Mouse (Mus musculus) frontal cortex, postnatal 36 days (tissue): Measurements from ENCODE around the gene Agtpbp1.

Source experiments
- DNase-seq, 2 experiments: peaks; one replicate each; pipeline ENCODE4 v3.0.0; 2022; ENCODE audit warnings: low spot score in 2 of 2

The Agtpbp1 gene

DNA sequence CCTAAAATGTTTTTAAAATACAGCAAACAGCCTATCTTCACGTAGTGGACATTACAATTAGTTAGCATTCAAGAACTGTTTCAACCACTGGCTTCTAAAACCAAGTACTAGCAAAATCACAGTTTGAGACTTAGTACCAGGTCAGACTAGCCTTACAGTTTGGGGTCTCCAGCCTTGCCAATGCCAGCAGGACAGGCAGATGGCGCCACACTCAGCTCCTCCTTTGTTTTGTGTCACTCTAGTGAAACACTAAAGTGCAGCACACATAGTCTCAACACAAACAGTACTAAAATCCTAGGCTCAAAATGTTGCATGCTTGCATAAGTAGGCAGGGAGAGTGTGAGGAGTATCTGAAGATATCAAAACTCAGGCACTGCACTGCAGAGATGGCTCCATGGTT, 53.8 kb downstream of the Agtpbp1 start:
- no peak for DNase-seq

- DNase-seq, result no peak
Measured at GRCm38 (mm10) chr13:59530491-59530890, 54.5 kb downstream of the Agtpbp1 start.

- no peak for DNase-seq
Measured at GRCm38 (mm10) chr13:59521271-59522064, 63.6 kb downstream of the Agtpbp1 start.

DNA sequence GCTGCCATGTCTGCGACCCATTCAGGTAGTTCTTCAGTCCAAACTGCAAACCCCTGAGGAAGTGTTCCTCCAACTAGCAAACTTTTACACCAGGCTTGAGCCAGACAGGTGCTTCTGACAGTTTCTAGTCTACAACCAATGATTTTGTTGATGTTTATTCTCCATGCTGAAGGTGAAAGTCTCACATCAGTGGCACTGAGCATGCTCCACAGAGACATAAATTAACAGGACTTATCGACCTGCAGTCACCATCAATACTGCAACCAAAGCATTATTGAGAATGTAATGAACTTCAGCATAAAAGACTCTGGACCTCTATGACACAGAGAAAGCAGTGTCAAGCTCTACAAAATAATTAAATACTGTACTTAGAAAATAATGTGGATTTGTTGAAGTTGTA, 64.2 kb downstream of the Agtpbp1 start:
- no peak for DNase-seq

DNA sequence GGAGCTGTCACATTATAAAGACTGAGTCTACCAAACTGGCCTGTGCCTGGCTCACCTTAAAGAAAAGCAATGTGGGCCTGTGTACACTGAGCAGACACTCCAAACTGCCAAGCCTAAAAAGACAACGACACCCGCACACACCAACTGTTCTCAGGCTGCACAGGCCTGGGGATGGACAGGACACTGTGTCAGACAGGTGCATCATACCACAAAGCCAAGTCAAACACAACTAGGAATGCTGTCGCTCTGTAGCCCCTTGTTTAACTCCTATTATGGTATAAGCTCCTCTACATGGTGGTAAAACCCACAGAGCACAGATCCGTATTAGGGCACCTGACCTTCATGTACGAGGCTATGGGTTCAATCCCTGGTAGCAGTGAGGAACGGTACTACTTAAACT, 65.5 kb downstream of the Agtpbp1 start:
- DNase-seq, result no peak

DNA sequence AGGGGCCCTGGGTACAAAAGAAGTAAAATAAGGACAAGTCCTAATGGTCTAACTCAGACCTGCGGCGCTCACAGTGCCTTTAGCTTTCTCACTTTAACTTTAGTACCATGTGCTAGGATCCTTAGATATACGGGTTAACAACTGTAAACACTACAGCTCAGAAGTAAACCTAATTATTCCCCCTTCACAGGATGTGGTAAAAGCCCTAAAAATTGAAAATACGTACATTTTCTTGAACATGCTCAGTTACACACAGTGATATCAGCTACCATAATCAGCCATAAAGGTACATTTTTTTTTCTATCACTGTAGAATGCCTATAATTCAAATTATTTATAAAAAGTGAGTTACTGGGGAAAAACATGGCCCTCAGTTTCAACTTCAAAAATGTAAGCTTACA, 67.0 kb downstream of the Agtpbp1 start:
- no peak for DNase-seq

DNA sequence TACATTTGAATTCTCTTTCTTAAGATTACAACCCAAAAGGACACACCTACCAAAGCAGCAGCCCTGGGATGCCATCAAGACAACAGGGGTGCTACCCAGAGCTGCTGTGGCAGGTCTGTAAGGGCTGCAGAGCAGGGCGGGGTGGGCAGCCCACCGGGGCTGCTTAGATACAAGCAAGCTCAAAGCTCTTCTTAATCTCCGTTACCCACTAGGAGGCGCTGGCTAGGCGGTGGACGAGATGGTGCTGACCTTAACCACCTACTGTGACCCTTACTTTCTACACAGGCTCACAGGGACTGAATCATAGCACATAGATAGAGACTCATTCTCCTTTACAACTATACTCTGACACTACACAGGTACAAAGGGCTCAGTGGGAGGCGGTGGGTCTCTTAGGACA, 70.0 kb downstream of the Agtpbp1 start:
- DNase-seq, result no peak

DNA sequence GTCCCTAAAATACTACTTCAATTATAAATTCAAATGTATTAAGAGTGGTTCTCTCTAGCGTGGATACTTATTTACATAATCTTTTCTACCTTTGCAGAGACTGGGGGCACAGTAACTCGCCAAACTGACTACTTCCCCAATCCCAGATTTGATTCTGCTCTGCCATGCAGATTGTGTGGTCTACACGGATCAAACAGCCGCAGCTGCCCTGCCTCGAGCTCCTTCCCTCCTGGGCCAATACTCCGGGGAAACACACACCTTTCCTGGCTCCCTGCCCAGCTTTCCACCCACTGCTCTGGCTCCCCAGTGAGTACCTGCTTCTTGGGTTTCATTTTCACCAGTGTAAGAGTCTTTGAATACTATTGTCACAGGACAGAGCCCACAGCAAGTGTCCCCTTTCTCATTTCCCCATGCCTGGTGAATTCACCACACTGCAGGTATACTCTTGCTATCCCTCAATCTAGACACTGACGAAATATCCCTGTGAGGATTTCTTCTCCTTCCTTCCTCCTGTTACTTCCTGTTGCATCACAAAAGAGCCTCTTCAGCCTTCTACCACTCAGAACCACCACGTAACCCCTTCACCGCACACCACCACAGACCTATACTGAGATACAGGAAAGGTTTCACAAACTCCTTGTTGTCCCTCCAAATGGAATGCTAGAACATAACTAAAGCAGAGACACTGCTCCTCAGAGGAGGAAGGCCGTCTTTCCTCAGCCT, 75.2 kb downstream of the Agtpbp1 start:
- DNase-seq, result no peak

GRCm38 (mm10) chr13:59508584-59508983, 76.4 kb downstream of the Agtpbp1 start:
- no peak for DNase-seq

DNA sequence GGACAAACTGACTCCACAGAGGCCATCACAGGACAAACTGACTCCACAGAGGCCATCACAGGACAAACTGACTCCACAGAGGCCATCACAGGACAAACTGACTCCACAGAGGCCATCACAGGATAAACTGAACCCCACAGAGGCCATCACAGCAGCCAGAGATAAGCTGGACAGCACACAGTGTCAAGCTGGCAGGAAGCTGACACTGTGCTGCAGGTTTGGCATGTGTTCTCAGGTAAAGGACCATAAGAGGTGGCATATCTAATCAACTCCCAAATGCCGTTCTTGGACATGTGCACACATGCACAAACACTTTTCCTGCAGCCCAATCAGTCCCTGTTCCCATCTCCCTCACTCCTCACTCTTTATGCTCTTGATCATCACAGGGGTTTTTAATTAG, 78.6 kb downstream of the Agtpbp1 start:
- no peak for DNase-seq

DNA sequence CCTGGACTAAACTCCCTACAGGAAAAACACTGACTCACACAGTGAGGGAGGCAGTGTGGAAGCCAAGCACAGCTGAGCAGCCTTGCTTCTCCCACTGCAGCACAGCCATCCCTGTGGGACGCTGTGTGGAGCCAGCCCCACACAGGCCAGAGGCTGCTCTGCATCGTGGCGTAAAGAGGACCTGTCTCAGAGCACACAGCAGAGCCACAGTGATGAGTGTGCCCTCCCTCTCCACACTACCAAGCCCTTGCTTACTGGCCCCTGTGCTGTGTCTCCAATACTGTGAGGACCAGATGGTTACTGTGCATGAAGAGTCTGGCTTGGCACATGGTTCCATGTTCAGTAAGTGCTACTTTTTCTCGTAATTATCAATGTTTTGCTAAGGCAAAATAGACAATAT, 79.2 kb downstream of the Agtpbp1 start:
- peak in 1 of 2 experiments; percentile 35 for DNase-seq

DNA sequence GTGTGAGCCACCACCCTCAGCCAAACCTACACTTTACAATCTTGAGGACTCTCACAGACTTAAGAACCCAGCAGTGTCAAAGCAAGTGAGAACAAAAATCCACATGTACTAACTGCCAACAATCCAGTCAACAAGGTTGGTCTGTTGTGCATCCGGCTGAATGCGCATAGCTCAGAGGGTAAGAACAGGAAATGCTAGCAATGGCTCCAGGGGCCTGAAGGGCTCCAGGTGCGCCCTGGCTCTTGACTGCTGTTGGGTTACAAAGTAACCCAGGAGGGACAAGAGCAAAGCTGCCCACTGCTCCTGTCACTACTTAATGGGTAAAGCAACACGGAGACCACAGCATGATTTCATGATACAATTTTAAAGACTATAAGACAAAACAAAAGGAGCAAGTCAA, 81.4 kb downstream of the Agtpbp1 start:
- DNase-seq, result no peak

- no peak for DNase-seq
Measured at GRCm38 (mm10) chr13:59499831-59500230, 85.2 kb downstream of the Agtpbp1 start.

GRCm38 (mm10) chr13:59499374-59499773, 85.7 kb downstream of the Agtpbp1 start:
- no peak for DNase-seq

DNA sequence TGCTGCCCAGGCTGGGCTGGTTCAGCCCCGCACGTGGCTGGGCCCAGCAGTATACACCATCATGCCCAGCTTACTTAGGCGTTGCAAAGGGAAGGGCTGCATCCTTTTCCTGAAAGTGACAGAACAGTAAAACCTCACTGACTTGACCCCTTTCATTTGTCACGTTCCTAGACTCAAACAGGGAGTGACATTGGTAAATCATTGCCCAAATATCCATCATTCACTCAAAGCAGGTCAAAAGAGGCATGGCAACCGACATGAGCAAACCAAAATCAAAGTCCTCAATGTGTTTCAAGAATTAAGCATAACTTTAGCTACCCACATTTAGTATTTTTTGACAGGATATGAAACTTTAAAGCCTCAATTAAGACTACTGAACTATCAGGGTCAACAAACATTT, 86.8 kb downstream of the Agtpbp1 start:
- DNase-seq, result no peak

GRCm38 (mm10) chr13:59495839-59496238, 89.2 kb downstream of the Agtpbp1 start:
- no peak for DNase-seq

DNA sequence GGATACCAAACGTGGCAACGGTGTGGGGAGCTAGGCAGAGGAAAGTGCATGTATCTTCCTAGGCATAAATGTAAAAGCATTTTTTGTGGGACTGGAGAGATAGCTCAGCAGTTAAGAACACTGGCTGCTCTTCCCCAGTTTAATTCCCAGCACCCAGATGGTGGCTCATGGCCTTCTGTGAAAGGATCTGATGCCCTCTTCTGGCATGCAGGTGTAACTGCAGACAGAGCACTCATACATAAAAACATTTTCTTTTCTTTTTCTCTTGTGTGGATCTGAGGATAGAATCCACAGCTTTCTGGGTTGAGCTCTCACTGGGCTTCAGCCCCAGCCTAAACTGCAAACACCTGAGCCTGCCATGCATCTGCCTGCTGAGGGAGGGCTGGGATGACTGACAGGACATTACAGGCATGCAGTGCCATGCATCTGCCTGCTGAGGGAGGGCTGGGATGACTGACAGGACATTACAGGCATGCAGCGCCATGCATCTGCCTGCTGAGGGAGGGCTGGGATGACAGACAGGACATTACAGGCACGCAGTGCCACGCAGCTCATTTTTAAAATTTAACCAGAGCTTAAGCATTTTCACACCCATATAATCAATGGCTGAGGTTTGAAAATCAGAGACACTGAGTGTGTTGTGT, 90.3 kb downstream of the Agtpbp1 start:
- DNase-seq, result no peak

DNA sequence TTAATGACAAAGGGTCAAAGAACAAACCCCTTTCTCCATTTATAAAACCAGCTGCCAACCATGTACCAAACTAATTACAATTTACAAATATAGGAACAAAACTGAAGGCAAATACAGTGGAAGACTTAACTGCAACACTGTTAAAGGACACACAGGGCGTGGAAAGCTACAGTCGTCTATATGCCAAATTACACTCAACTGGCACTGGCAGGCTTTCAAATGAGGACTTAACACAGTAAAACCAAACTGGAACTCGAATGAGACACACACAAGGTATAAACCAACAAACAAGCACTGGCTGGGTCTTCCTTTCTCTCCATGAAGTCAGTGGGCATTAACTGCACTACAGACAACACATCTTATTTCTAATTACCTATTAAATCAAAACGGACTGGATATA, 94.3 kb downstream of the Agtpbp1 start:
- DNase-seq, result no peak

DNA sequence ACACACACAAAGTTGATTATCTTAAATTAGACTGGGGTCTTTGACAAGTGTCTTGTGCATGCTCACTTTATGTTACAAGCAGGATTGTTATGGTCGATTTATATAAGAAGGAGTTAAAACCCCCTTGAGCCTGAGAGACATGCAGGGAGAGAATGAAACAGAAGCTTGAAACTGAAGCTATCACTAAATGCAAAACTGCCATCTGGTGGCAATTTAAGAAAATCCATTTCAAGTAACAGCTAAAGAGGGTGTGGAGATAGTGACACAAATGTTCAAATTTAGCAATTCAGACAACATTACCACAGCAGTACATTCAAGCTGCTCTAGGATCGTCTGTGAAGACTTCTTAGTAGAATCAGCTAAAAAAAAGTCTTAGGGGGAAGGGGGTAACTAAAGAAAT, 95.9 kb downstream of the Agtpbp1 start:
- DNase-seq, result peak in 1 of 2 experiments; percentile 34

GRCm38 (mm10) chr13:59487287-59487686, 97.7 kb downstream of the Agtpbp1 start:
- DNase-seq, result no peak

DNA sequence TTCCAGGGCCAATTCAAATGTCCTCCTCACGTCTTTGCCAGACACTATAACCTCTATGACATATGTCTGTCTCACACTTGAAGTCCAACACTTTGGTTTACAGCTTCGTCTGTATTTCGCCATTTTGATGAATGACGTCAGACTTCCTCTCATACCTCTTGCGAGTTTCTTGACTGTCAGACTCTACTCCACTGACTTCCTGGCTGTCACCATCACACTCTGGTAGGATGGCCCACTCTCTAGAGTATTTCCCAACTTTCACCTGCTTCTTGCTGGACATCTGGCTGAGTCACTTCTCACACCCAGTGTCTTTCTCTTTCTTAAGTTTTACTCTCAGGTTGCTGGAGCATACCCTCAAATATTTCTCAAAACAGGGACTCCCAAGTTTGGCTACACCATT, 98.8 kb downstream of the Agtpbp1 start:
- no peak for DNase-seq

- DNase-seq, result no peak
Measured at GRCm38 (mm10) chr13:59485456-59485855, 99.6 kb downstream of the Agtpbp1 start.

- DNase-seq, result no peak
Measured at GRCm38 (mm10) chr13:59481484-59481855, 103.6 kb downstream of the Agtpbp1 start.
